In the genomic region with DNA sequence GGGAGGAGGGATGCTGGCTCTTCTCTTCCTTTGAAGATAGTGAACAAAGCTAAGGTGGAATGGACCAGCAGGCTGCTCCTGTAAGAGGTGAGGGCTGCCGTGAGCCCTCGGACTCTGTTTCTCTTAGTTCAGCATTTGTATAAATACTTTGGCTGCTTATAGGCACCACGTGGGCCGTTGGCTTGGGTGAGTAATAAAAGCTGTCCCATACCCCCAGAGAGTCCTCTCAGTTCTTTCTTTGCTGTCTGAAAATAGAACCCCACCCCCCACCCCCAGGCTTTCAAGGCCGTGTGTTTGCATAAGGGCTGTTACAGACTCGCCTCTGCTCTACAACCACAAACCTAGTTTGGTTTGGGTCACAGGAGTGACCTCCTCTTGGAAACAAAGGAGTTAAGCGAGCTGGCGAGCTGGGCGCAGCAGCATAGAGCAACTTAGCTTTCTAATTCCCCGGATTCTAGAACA, we compare ENCODE assay signal across 9 mouse cellular contexts. TPM values are rescaled to one million over a fixed set of nuclear protein-coding genes. Genes with fewer than 3 reads are reported as not detected.
DNase-seq lines count a peak whose midpoint lies in the region; ATAC-seq lines count a peak whose summit lies in the region.
"Had no signal": no experiment of that assay in that cellular context is flagged by ENCODE, and none has a peak within 500 bp of the region (broad histone marks: within the 10 kb centered on the region; RNA-seq: fewer than 3 reads in every experiment).

No protein-coding gene starts in this region.

- no peaks in the 10 kb centered on the region for H3K36me3 ChIP-seq in heart, embryonic 16.5 days (ENCODE audit: control insufficient read depth, insufficient read depth)
- H3K36me3 ChIP-seq in embryonic facial prominence, embryonic 10.5 days (replicated peaks): no peaks in the 10 kb centered on the region
- H3K36me3 ChIP-seq in midbrain, embryonic 14.5 days (ENCODE audit: control insufficient read depth, insufficient read depth, low read length): no peaks in the 10 kb centered on the region

- peak overlapping the region; percentile 37; the same call in 1 of the 2 replicates for H3K27ac ChIP-seq in heart, embryonic 16.5 days (ENCODE audit: low read length)
- peak overlapping the region; percentile 71 for H3K27ac ChIP-seq in embryonic facial prominence, embryonic 10.5 days (replicated peaks)
- H3K27ac ChIP-seq in midbrain, embryonic 14.5 days (replicated peaks; ENCODE audit: low read depth, low read length): no peak overlapping the region

- H3K4me1 ChIP-seq in heart, embryonic 16.5 days (ENCODE audit: control insufficient read depth, insufficient read depth, low read length): 0 out of 2 replicates have a peak, but pooled peaks cover 2% of the 10 kb centered on the region
- H3K4me1 ChIP-seq in embryonic facial prominence, embryonic 10.5 days: peaks cover 7% of the 10 kb centered on the region
- no peaks in the 10 kb centered on the region for H3K4me1 ChIP-seq in midbrain, embryonic 14.5 days (ENCODE audit: control insufficient read depth, insufficient read depth, low read length)

- 0 out of 2 replicates have a peak, but pooled peaks have one; percentile 18 for ATAC-seq in heart, embryonic 16.5 days (replicated peaks; ENCODE audit: extremely low read depth, insufficient read depth, low FRiP score)
- no peak for ATAC-seq in midbrain, embryonic 14.5 days (ENCODE audit: low FRiP score, low TSS enrichment)

- WGBS in heart, embryonic 16.5 days: 28% methylated on average over 10 of the region's 10 CpGs
- 27% methylated on average over 10 of the region's 10 CpGs for WGBS in embryonic facial prominence, embryonic 10.5 days
- WGBS in midbrain, embryonic 14.5 days: 40% methylated on average over 10 of the region's 10 CpGs

- H3K9ac ChIP-seq in heart, embryonic 16.5 days (ENCODE audit: low read length): peak overlapping the region; percentile 35
- no peak overlapping the region for H3K9ac ChIP-seq in midbrain, embryonic 14.5 days (replicated peaks; ENCODE audit: low read length)

- H3K9me3 ChIP-seq in heart, embryonic 16.5 days (replicated peaks; ENCODE audit: control insufficient read depth, low read length): no peaks in the 10 kb centered on the region
- no peaks in the 10 kb centered on the region for H3K9me3 ChIP-seq in embryonic facial prominence, embryonic 10.5 days
- H3K9me3 ChIP-seq in midbrain, embryonic 14.5 days (ENCODE audit: control insufficient read depth, low read length): no peaks in the 10 kb centered on the region

- no peak for DNase-seq in heart, adult 8-10 months (ENCODE audit: low spot score)
- DNase-seq in ES-CJ7 (ENCODE audit: low read depth, low spot score): peak; percentile 66
- DNase-seq in embryonic facial prominence, embryonic 10.5 days (ENCODE audit: low spot score): peak; percentile 37
- peak; percentile 13 for DNase-seq in midbrain, embryonic 14.5 days
- no peak for DNase-seq in layer of hippocampus, adult 9-11 months
- no peak for DNase-seq in layer of hippocampus, adult 9-10 months (ENCODE audit: low spot score)
- DNase-seq in right cerebral cortex, postnatal 25 days: no peak
- DNase-seq: kidney, postnatal 10 days had no signal

- H3K4me2 ChIP-seq in heart, embryonic 16.5 days (ENCODE audit: low read depth, low read length): peak overlapping the region; percentile 5; the same call in 1 of the 2 replicates
- H3K4me2 ChIP-seq in midbrain, embryonic 14.5 days (ENCODE audit: low read length): no peak overlapping the region

- H3K27me3 ChIP-seq in heart, embryonic 16.5 days (ENCODE audit: control insufficient read depth, insufficient read depth, low read length): no peaks in the 10 kb centered on the region
- H3K27me3 ChIP-seq in embryonic facial prominence, embryonic 10.5 days (replicated peaks; ENCODE audit: low read depth, poor library complexity, severe bottlenecking): no peaks in the 10 kb centered on the region
- no peaks in the 10 kb centered on the region for H3K27me3 ChIP-seq in midbrain, embryonic 14.5 days (ENCODE audit: control insufficient read depth, insufficient read depth, low read length)

- no peak overlapping the region for H3K4me3 ChIP-seq in heart, embryonic 16.5 days (ENCODE audit: low read length)
- no peak overlapping the region for H3K4me3 ChIP-seq in embryonic facial prominence, embryonic 10.5 days
- no peak overlapping the region for H3K4me3 ChIP-seq in midbrain, embryonic 14.5 days (replicated peaks; ENCODE audit: low read depth, low read length)

RNA-seq across cellular contexts. Expression of a gene that starts 35.0 kb away (rescaled TPM):
- polyA plus RNA-seq in heart, embryonic 16.5 days (2015; fragmentation: Nextera tagmentation; extraction: Ambion mirVana): 24.2 and 25.5 TPM in 2 replicates
- total RNA-seq in heart, adult 8-10 months (2022): 10 to 100 TPM; 13.7 to 15.1 (median 14.3) TPM
- polyA plus RNA-seq in embryonic facial prominence, embryonic 10.5 days (2016; fragmentation: Nextera tagmentation; extraction: Ambion mirVana): 49.5 and 50.5 TPM in 2 replicates
- polyA plus RNA-seq in midbrain, embryonic 14.5 days (2014; fragmentation: Nextera tagmentation; extraction: Ambion mirVana): 24.1 and 25.7 TPM in 2 replicates

RNA-seq across cellular contexts. Expression of a gene that starts 35.2 kb away (rescaled TPM):
- polyA plus RNA-seq in heart, embryonic 16.5 days (2015; fragmentation: Nextera tagmentation; extraction: Ambion mirVana): 22.8 and 25.4 TPM in 2 replicates
- 10 to 100 TPM; 33.7 to 42.1 (median 38.8) TPM for total RNA-seq in heart, adult 8-10 months (2022)
- 82.0 and 86.2 TPM in 2 replicates for polyA plus RNA-seq in embryonic facial prominence, embryonic 10.5 days (2016; fragmentation: Nextera tagmentation; extraction: Ambion mirVana)
- polyA plus RNA-seq in midbrain, embryonic 14.5 days (2014; fragmentation: Nextera tagmentation; extraction: Ambion mirVana): 45.7 and 63.2 TPM in 2 replicates

RNA-seq across cellular contexts. Expression of a gene that starts 49.7 kb away (rescaled TPM):
- 19.2 and 21.1 TPM in 2 replicates for polyA plus RNA-seq in heart, embryonic 16.5 days (2015; fragmentation: Nextera tagmentation; extraction: Ambion mirVana)
- total RNA-seq in heart, adult 8-10 months (2022): 10 to 100 TPM; 65.7 to 97.5 (median 80.6) TPM
- polyA plus RNA-seq in embryonic facial prominence, embryonic 10.5 days (2016; fragmentation: Nextera tagmentation; extraction: Ambion mirVana): 2.6 and 3.6 TPM in 2 replicates
- 9.8 and 11.2 TPM in 2 replicates for polyA plus RNA-seq in midbrain, embryonic 14.5 days (2014; fragmentation: Nextera tagmentation; extraction: Ambion mirVana)

Comparison
In these comparisons a context has a peak if more than half of its experiments do, and no peak if none do; other contexts are left out.
1. DNase-seq: peak in ES-CJ7 (single experiment), embryonic facial prominence, embryonic 10.5 days (single experiment) and midbrain, embryonic 14.5 days (single experiment); none in heart, adult 8-10 months (single experiment), layer of hippocampus, adult 9-11 months (single experiment), layer of hippocampus, adult 9-10 months (single experiment) and right cerebral cortex, postnatal 25 days (single experiment).